20 mouse cellular contexts compared by ENCODE assay signal in genomic region chr2:30038370-30038769, GRCm38 (mm10). TPM values are rescaled to one million over a fixed set of nuclear protein-coding genes. Genes with fewer than 3 reads are reported as not detected.
A peak's percentile ranks its signal among the peaks of the same experiment; 100 is the strongest.
DNase-seq lines count a peak whose midpoint lies in the region; ATAC-seq lines count a peak whose summit lies in the region.
"Had no signal": no experiment of that assay in that cellular context is flagged by ENCODE, and none has a peak within 500 bp of the region (broad histone marks: within the 10 kb centered on the region; RNA-seq: fewer than 3 reads in every experiment).

No protein-coding gene starts in this region.

- peak; percentile 42; the same call in 1 of the 2 replicates for ATAC-seq in kidney, embryonic 14.5 days (ENCODE audit: low FRiP score, low TSS enrichment)
- peak; percentile 44; the same call in 1 of the 2 replicates for ATAC-seq in kidney, embryonic 16.5 days (ENCODE audit: low FRiP score, low TSS enrichment)
- ATAC-seq: forebrain, embryonic 14.5 days; forebrain, embryonic 16.5 days had no signal

- H3K4me1 ChIP-seq in kidney, embryonic 14.5 days (ENCODE audit: control insufficient read depth, insufficient read depth, low read length), result no peaks in the 10 kb centered on the region
- H3K4me1 ChIP-seq in kidney, embryonic 16.5 days (ENCODE audit: insufficient read depth, low read length), result no peaks in the 10 kb centered on the region; the same call in 1 of the 2 replicates

- H3K27me3 ChIP-seq in kidney, embryonic 14.5 days (ENCODE audit: control insufficient read depth, insufficient read depth, low read length), result no peaks in the 10 kb centered on the region
- H3K27me3 ChIP-seq in kidney, embryonic 16.5 days (ENCODE audit: insufficient read depth, low read length), result no peaks in the 10 kb centered on the region
- H3K27me3 ChIP-seq: embryonic facial prominence, embryonic 13.5 days; embryonic facial prominence, embryonic 15.5 days; forebrain, embryonic 12.5 days had no signal

- DNase-seq in kidney, adult 9 months, result no peak
- DNase-seq in kidney, postnatal 36 days, result no peak
- DNase-seq: adrenal gland, adult 2 months; adrenal gland, postnatal 25 days; cerebellum, adult 11 months; cerebellum, adult 18-20 months; cerebellum, adult 8-10 months; cerebellum, adult 9-11 months; cerebellum, postnatal 14 days; cerebellum, postnatal 36 days; embryo, embryonic 11 days had no signal

- no peak overlapping the region for H3K9ac ChIP-seq in kidney, embryonic 14.5 days (ENCODE audit: low read depth, low read length)
- H3K9ac ChIP-seq in kidney, embryonic 16.5 days (replicated peaks; ENCODE audit: low read length), result no peak overlapping the region
- H3K9ac ChIP-seq: embryonic facial prominence, embryonic 15.5 days; forebrain, embryonic 12.5 days had no signal

- no peak overlapping the region for H3K4me3 ChIP-seq in kidney, embryonic 14.5 days (ENCODE audit: low read length)
- H3K4me3 ChIP-seq in kidney, embryonic 16.5 days (ENCODE audit: low read length), result no peak overlapping the region
- H3K4me3 ChIP-seq: embryonic facial prominence, embryonic 13.5 days; embryonic facial prominence, embryonic 15.5 days; erythroblast, embryonic 14.5 days; forebrain, embryonic 10.5 days; forebrain, embryonic 12.5 days had no signal

- WGBS in kidney, embryonic 14.5 days, result 59% methylated on average over 10 of the region's 10 CpGs
- 53% methylated on average over 10 of the region's 10 CpGs for WGBS in kidney, embryonic 16.5 days

- no peak overlapping the region for H3K4me2 ChIP-seq in kidney, embryonic 14.5 days (replicated peaks; ENCODE audit: low read depth, low read length)
- no peak overlapping the region for H3K4me2 ChIP-seq in kidney, embryonic 16.5 days (replicated peaks; ENCODE audit: low read depth, low read length)
- H3K4me2 ChIP-seq: embryonic facial prominence, embryonic 13.5 days; embryonic facial prominence, embryonic 15.5 days; forebrain, embryonic 12.5 days had no signal

- no peak overlapping the region for H3K27ac ChIP-seq in kidney, embryonic 14.5 days (ENCODE audit: low read depth, low read length)
- H3K27ac ChIP-seq in kidney, embryonic 16.5 days (ENCODE audit: low read length), result 0 out of 2 replicates have a peak overlapping the region, but pooled peaks have one; percentile 12
- H3K27ac ChIP-seq: embryonic facial prominence, embryonic 13.5 days; embryonic facial prominence, embryonic 15.5 days; forebrain, embryonic 10.5 days; forebrain, embryonic 12.5 days had no signal

- H3K36me3 ChIP-seq in kidney, embryonic 14.5 days (ENCODE audit: control insufficient read depth, insufficient read depth, low read length), result peaks cover 5% of the 10 kb centered on the region; the same call in 1 of the 2 replicates
- peaks cover 14% of the 10 kb centered on the region; the same call in 1 of the 2 replicates for H3K36me3 ChIP-seq in kidney, embryonic 16.5 days (ENCODE audit: insufficient read depth, low read length)

- no peaks in the 10 kb centered on the region for H3K9me3 ChIP-seq in kidney, embryonic 14.5 days (ENCODE audit: control insufficient read depth, low read length)
- no peaks in the 10 kb centered on the region for H3K9me3 ChIP-seq in kidney, embryonic 16.5 days (ENCODE audit: low read length)
- H3K9me3 ChIP-seq: embryonic facial prominence, embryonic 13.5 days; embryonic facial prominence, embryonic 15.5 days; forebrain, embryonic 10.5 days; forebrain, embryonic 12.5 days had no signal

RNA-seq across cellular contexts. Expression of gene Wdr34, which starts 10.3 kb away (rescaled TPM):
- polyA plus RNA-seq in kidney, embryonic 14.5 days (2014; fragmentation: Nextera tagmentation; extraction: Ambion mirVana), result 41.2 and 42.6 TPM in 2 replicates
- polyA plus RNA-seq in kidney, embryonic 16.5 days (2015; fragmentation: Nextera tagmentation; extraction: Ambion mirVana), result 42.5 and 44.1 TPM in 2 replicates

RNA-seq across cellular contexts. Expression of gene Set, which starts 18.8 kb away (rescaled TPM):
- 647 and 702 TPM in 2 replicates for polyA plus RNA-seq in kidney, embryonic 14.5 days (2014; fragmentation: Nextera tagmentation; extraction: Ambion mirVana)
- 430 and 458 TPM in 2 replicates for polyA plus RNA-seq in kidney, embryonic 16.5 days (2015; fragmentation: Nextera tagmentation; extraction: Ambion mirVana)

RNA-seq across cellular contexts. Expression of gene Pkn3, which starts 39.1 kb away (rescaled TPM):
- polyA plus RNA-seq in kidney, embryonic 14.5 days (2014; fragmentation: Nextera tagmentation; extraction: Ambion mirVana), result 7.8 and 9.1 TPM in 2 replicates
- polyA plus RNA-seq in kidney, embryonic 16.5 days (2015; fragmentation: Nextera tagmentation; extraction: Ambion mirVana), result 13.5 and 15.9 TPM in 2 replicates

RNA-seq across cellular contexts. Expression of gene Zdhhc12, which starts 55.1 kb away (rescaled TPM):
- 36.3 and 40.9 TPM in 2 replicates for polyA plus RNA-seq in kidney, embryonic 14.5 days (2014; fragmentation: Nextera tagmentation; extraction: Ambion mirVana)
- 41.6 and 42.6 TPM in 2 replicates for polyA plus RNA-seq in kidney, embryonic 16.5 days (2015; fragmentation: Nextera tagmentation; extraction: Ambion mirVana)
